Mouse (Mus musculus): ENCODE data around the gene Tdrd9. TPM values are rescaled to one million over a fixed set of nuclear protein-coding genes. Genes with fewer than 3 reads are reported as not detected.

Tdrd9 gene
- polyA plus RNA-seq (2015; fragmentation: Nextera tagmentation; extraction: Ambion mirVana): 0.30 and 0.49 TPM in 2 replicates

GRCm38 (mm10) chr12:111971231-111971686 is at the start of gene Tdrd9:
TSS of gene Tdrd9 (plus strand) at chr12:111971559.
- no peak within 1 kb of the TSS for H3K4me2 ChIP-seq
- 86% methylated on average over 18 of the region's 18 CpGs for WGBS
- no peak within 1 kb of the TSS for H3K4me3 ChIP-seq
- no peaks in the 10 kb centered on the region for H3K27me3 ChIP-seq
- peaks cover under 1% of the 10 kb centered on the region for H3K4me1 ChIP-seq (replicated peaks)
- no peaks in the 10 kb centered on the region for H3K36me3 ChIP-seq
- H3K9me3 ChIP-seq: no peaks in the 10 kb centered on the region
- no peak within 1 kb of the TSS for H3K27ac ChIP-seq (replicated peaks)
- no peak within 1 kb of the TSS for H3K9ac ChIP-seq
- ATAC-seq (ENCODE audit: low FRiP score, low read depth): no peak

GRCm38 (mm10) chr12:111923117-111923516 is 48.2 kb upstream of the Tdrd9 start:
- H3K27me3 ChIP-seq: no peaks in the 10 kb centered on the region
- no peak for ATAC-seq (ENCODE audit: low FRiP score, low read depth)
- no peak overlapping the region for H3K27ac ChIP-seq (replicated peaks)
- no peak overlapping the region for H3K4me3 ChIP-seq
- no peak overlapping the region for H3K9ac ChIP-seq
- no peaks in the 10 kb centered on the region for H3K36me3 ChIP-seq
- WGBS: 89% methylated on average over 6 of the region's 6 CpGs
- H3K4me1 ChIP-seq (replicated peaks): 0 out of 2 replicates have a peak, but pooled peaks cover 2% of the 10 kb centered on the region
- H3K9me3 ChIP-seq: no peaks in the 10 kb centered on the region
- no peak overlapping the region for H3K4me2 ChIP-seq

GRCm38 (mm10) chr12:111927338-111927737 is 44.0 kb upstream of the Tdrd9 start:
- WGBS: 69% methylated on average over 1 of the region's 1 CpGs
- no peak overlapping the region for H3K27ac ChIP-seq (replicated peaks)
- no peak for ATAC-seq (ENCODE audit: low FRiP score, low read depth)

GRCm38 (mm10) chr12:111928411-111928966 is 42.9 kb upstream of the Tdrd9 start:
- Histone ChIP-seq H3K27ac (replicated peaks) (no peak overlapping the region), H3K9ac (no peak overlapping the region), H3K4me1 (replicated peaks) (0 out of 2 replicates have a peak, but pooled peaks cover 2% of the 10 kb centered on the region), H3K4me2 (no peak overlapping the region), H3K9me3 (no peaks in the 10 kb centered on the region), H3K36me3 (no peaks in the 10 kb centered on the region), H3K4me3 (no peak overlapping the region), H3K27me3 (no peaks in the 10 kb centered on the region)
- 86% methylated on average over 18 of the region's 18 CpGs for WGBS
- no peak for ATAC-seq (ENCODE audit: low FRiP score, low read depth)

More at GRCm38 (mm10) chr12:111927338-111927737, 44.0 kb upstream of the Tdrd9 start:
- H3K27me3 ChIP-seq: no peaks in the 10 kb centered on the region
- no peaks in the 10 kb centered on the region for H3K36me3 ChIP-seq
- H3K4me2 ChIP-seq: no peak overlapping the region
- H3K9me3 ChIP-seq: no peaks in the 10 kb centered on the region
- H3K4me3 ChIP-seq: no peak overlapping the region
- 0 out of 2 replicates have a peak, but pooled peaks cover 2% of the 10 kb centered on the region for H3K4me1 ChIP-seq (replicated peaks)
- no peak overlapping the region for H3K9ac ChIP-seq

GRCm38 (mm10) chr12:111931411-111932025 is 39.8 kb upstream of the Tdrd9 start:
- no peaks in the 10 kb centered on the region for H3K27me3 ChIP-seq
- 87% methylated on average over 9 of the region's 9 CpGs for WGBS
- H3K9me3 ChIP-seq: no peaks in the 10 kb centered on the region
- H3K4me2 ChIP-seq: no peak overlapping the region
- no peak overlapping the region for H3K27ac ChIP-seq (replicated peaks)
- ATAC-seq (ENCODE audit: low FRiP score, low read depth): no peak
- no peaks in the 10 kb centered on the region for H3K36me3 ChIP-seq
- H3K4me3 ChIP-seq: no peak overlapping the region
- no peak overlapping the region for H3K9ac ChIP-seq
- 0 out of 2 replicates have a peak, but pooled peaks cover 2% of the 10 kb centered on the region for H3K4me1 ChIP-seq (replicated peaks)

- Histone ChIP-seq H3K4me2 (no peak overlapping the region), H3K4me1 (replicated peaks) (peaks cover 9% of the 10 kb centered on the region; the same call in 1 of the 2 replicates), H3K36me3 (no peaks in the 10 kb centered on the region), H3K9me3 (no peaks in the 10 kb centered on the region), H3K27ac (replicated peaks) (no peak overlapping the region), H3K9ac (no peak overlapping the region), H3K4me3 (no peak overlapping the region), H3K27me3 (no peaks in the 10 kb centered on the region)
- ATAC-seq (ENCODE audit: low FRiP score, low read depth): no peak
- 80% methylated on average over 3 of the region's 3 CpGs for WGBS
Observed at GRCm38 (mm10) chr12:111932513-111932912, 38.8 kb upstream of the Tdrd9 start.

- no peaks in the 10 kb centered on the region for H3K36me3 ChIP-seq
- WGBS: 66% methylated on average over 11 of the region's 11 CpGs
- no peaks in the 10 kb centered on the region for H3K9me3 ChIP-seq
- no peak overlapping the region for H3K4me2 ChIP-seq
- H3K9ac ChIP-seq: no peak overlapping the region
- no peak overlapping the region for H3K4me3 ChIP-seq
- no peaks in the 10 kb centered on the region for H3K27me3 ChIP-seq
- ATAC-seq (ENCODE audit: low FRiP score, low read depth): no peak
- no peak overlapping the region for H3K27ac ChIP-seq (replicated peaks)
- H3K4me1 ChIP-seq (replicated peaks): peaks cover 9% of the 10 kb centered on the region; the same call in 1 of the 2 replicates
Observed at GRCm38 (mm10) chr12:111933032-111933704, 38.2 kb upstream of the Tdrd9 start.

- no peaks in the 10 kb centered on the region for H3K36me3 ChIP-seq
- no peak overlapping the region for H3K27ac ChIP-seq (replicated peaks)
- H3K4me3 ChIP-seq: no peak overlapping the region
- ATAC-seq (ENCODE audit: low FRiP score, low read depth): no peak
- H3K27me3 ChIP-seq: no peaks in the 10 kb centered on the region
- H3K4me1 ChIP-seq (replicated peaks): peaks cover 9% of the 10 kb centered on the region; the same call in 1 of the 2 replicates
- WGBS: 74% methylated on average over 2 of the region's 2 CpGs
- H3K9ac ChIP-seq: no peak overlapping the region
- H3K9me3 ChIP-seq: no peaks in the 10 kb centered on the region
- no peak overlapping the region for H3K4me2 ChIP-seq
Observed at GRCm38 (mm10) chr12:111933971-111934370, 37.4 kb upstream of the Tdrd9 start.

GRCm38 (mm10) chr12:111936706-111937550 is 34.4 kb upstream of the Tdrd9 start:
- Histone ChIP-seq H3K4me1 (replicated peaks) (peaks cover 9% of the 10 kb centered on the region; the same call in 1 of the 2 replicates), H3K27me3 (no peaks in the 10 kb centered on the region), H3K9ac (no peak overlapping the region), H3K36me3 (no peaks in the 10 kb centered on the region), H3K9me3 (no peaks in the 10 kb centered on the region), H3K4me3 (no peak overlapping the region), H3K27ac (replicated peaks) (no peak overlapping the region), H3K4me2 (peak overlapping the region; percentile 13; the same call in 1 of the 2 replicates)
- no peak for ATAC-seq (ENCODE audit: low FRiP score, low read depth)
- WGBS: 39% methylated on average over 24 of the region's 24 CpGs

- no peak for ATAC-seq (ENCODE audit: low FRiP score, low read depth)
- H3K27me3 ChIP-seq: no peaks in the 10 kb centered on the region
- no peak overlapping the region for H3K4me2 ChIP-seq
- no peaks in the 10 kb centered on the region for H3K36me3 ChIP-seq
- H3K9me3 ChIP-seq: no peaks in the 10 kb centered on the region
- 82% methylated on average over 1 of the region's 1 CpGs for WGBS
- no peak overlapping the region for H3K9ac ChIP-seq
- H3K4me1 ChIP-seq (replicated peaks): peaks cover 9% of the 10 kb centered on the region; the same call in 1 of the 2 replicates
- no peak overlapping the region for H3K27ac ChIP-seq (replicated peaks)
- no peak overlapping the region for H3K4me3 ChIP-seq
Observed at GRCm38 (mm10) chr12:111938623-111939177, 32.7 kb upstream of the Tdrd9 start.

- 72% methylated on average over 10 of the region's 10 CpGs for WGBS
- Histone ChIP-seq H3K9ac (no peak overlapping the region), H3K4me1 (replicated peaks) (no peaks in the 10 kb centered on the region; the same call in 1 of the 2 replicates), H3K4me2 (no peak overlapping the region), H3K27me3 (no peaks in the 10 kb centered on the region), H3K36me3 (no peaks in the 10 kb centered on the region), H3K9me3 (no peaks in the 10 kb centered on the region), H3K27ac (replicated peaks) (no peak overlapping the region), H3K4me3 (no peak overlapping the region)
- ATAC-seq (ENCODE audit: low FRiP score, low read depth): no peak
Observed at GRCm38 (mm10) chr12:111943421-111944064, 27.8 kb upstream of the Tdrd9 start.

All from hindbrain, embryonic 15.5 days (tissue).